Mouse (Mus musculus) hindbrain, embryonic 14.5 days (tissue): Measurements from ENCODE around the gene BC051142. TPM values are rescaled to one million over a fixed set of nuclear protein-coding genes. Genes with fewer than 3 reads are reported as not detected.

Experiments
- ATAC-seq: fragments of 200-750 bp; cut with Nextera tagmentation; 2 replicates; pipeline ENCODE4 v1.8.0; 2017; ENCODE audit warnings: moderate number of reproducible peaks, mild to moderate bottlenecking, moderate TSS enrichment, moderate library complexity; ENCODE audit not compliant: low FRiP score
- DNase-seq: peaks from one replicate; pipeline ENCODE4 v3.0.0-alpha.2; 2015; ENCODE audit warnings: low spot score
- H3K27ac ChIP-seq: fragments of 300-500 bp; sonication (generic); 2 replicates; pipeline ENCODE4 v1.5.1; 2014; ENCODE audit warnings: mild to moderate bottlenecking, moderate library complexity
- H3K27me3 ChIP-seq: fragments of 300-500 bp; sonication (generic); 2 replicates; pipeline ENCODE4 v1.6.1; 2014; ENCODE audit warnings: mild to moderate bottlenecking, low read length, mixed read lengths; ENCODE audit not compliant: control insufficient read depth, insufficient read depth
- H3K36me3 ChIP-seq: fragments of 300-500 bp; sonication (generic); replicated peaks from 2 replicates; pipeline ENCODE4 v1.6.1; 2014; ENCODE audit not compliant: control insufficient read depth, insufficient read depth
- H3K4me1 ChIP-seq: fragments of 300-500 bp; sonication (generic); replicated peaks from 2 replicates; pipeline ENCODE4 v1.6.1; 2014; ENCODE audit warnings: antibody characterized with exemption, low read length, mixed read lengths; ENCODE audit not compliant: control insufficient read depth, insufficient read depth
- H3K4me2 ChIP-seq: fragments of 300-500 bp; sonication (generic); replicated peaks from 2 replicates; pipeline ENCODE4 v1.6.1; 2014; ENCODE audit warnings: mild to moderate bottlenecking, moderate library complexity
- H3K4me3 ChIP-seq: fragments of 300-500 bp; sonication (generic); replicated peaks from 2 replicates; pipeline ENCODE4 v1.5.1; 2014; ENCODE audit warnings: mild to moderate bottlenecking, low read length
- H3K9ac ChIP-seq: fragments of 300-500 bp; sonication (generic); 2 replicates; pipeline ENCODE4 v1.6.1; 2014
- H3K9me3 ChIP-seq: fragments of 300-500 bp; sonication (generic); 2 replicates; pipeline ENCODE4 v1.6.1; 2016; ENCODE audit warnings: low read length; ENCODE audit not compliant: control insufficient read depth
- WGBS: fragments of 180-500 bp; shearing (Covaris S2); extraction: QIAGEN DNeasy Blood & Tissue Kit; methylation state at CpG from one replicate; pipeline ENCODE4 v1.1.7; 2014; 5-methylcytosine and 5-hydroxymethylcytosine counted together
- polyA plus RNA-seq: library from polyadenylated mRNA; unstranded; fragments of >200 nt; fragmentation: Nextera tagmentation; extraction: Ambion mirVana; gene quantifications from 2 replicates; pipeline ENCODE4 v1.2.1, GENCODE M21; 2014

Gene BC051142
- 4.2 and 5.6 TPM in 2 replicates for polyA plus RNA-seq

DNA sequence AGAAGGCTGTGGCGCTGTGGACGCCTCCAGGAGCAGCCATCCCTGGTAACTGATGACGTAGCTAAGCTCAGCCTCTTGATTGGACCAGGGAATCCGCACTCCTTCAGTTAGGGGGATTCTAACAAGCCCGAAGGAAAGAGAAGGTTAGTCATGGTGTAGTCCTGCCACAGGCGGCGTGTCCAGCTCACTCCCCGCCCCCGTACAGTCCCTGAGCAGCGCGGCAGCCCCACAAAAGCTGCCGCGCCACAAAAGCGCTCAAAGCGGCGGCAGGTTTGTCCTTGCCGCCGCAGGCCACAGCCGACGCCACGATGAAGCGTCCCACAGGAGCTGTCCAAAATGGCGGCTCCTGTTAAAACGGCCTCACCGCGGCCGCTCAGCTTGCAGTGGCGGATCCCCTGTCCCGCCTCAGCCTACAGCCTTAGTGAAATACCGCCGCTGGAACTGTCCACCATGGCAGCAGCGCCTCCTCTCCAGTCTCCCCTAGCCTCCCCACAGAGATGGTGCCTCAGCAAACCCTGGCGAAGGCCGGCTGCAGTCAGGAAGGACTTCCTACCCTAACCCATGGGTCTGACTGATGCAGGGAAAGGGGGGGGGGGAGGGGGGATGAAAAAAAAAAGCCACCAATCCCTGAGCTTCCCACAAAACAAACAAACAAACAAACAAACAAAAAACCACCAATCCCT is at the start of gene BC051142:
BC051142 (plus strand) TSS at position 110 of the 683 bp plus-strand sequence.
- Histone ChIP-seq H3K4me2 (peak within 1 kb of the TSS; percentile 55), H3K9ac (peak within 1 kb of the TSS; percentile 87), H3K9me3 (no peaks in the 10 kb centered on the region), H3K36me3 (no peaks in the 10 kb centered on the region), H3K4me1 (peaks cover 4% of the 10 kb centered on the region; the same call in 1 of the 2 replicates), H3K4me3 (peak within 1 kb of the TSS; percentile 62), H3K27ac (peak within 1 kb of the TSS; percentile 100), H3K27me3 (no peaks in the 10 kb centered on the region)
- WGBS: 10% methylated on average over 34 of the region's 34 CpGs
- ATAC-seq (peak; percentile 97), DNase-seq (peak; percentile 88)

DNA sequence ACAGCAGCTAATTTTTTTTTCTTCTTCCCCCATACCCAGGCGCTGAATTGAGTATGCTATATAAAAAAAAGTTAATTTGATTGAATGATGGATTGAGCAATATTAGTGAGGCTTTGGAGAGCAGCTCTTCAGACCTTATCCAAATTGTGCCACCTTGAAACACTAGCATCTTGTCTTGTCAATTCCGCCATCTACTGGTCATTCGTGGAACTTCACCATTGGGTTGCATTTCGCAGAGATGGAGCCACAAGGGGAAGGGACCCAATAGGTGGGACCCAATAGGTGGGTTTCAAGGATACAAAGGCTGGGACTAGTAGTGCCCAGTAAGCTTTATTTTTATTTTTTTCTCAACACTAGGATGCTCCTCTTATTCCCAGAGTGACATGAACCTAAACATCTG is 49.2 kb upstream of the BC051142 start:
- no peaks in the 10 kb centered on the region for H3K4me1 ChIP-seq
- no peak overlapping the region for H3K4me2 ChIP-seq
- ATAC-seq: no peak
- H3K36me3 ChIP-seq: no peaks in the 10 kb centered on the region
- no peak overlapping the region for H3K9ac ChIP-seq
- DNase-seq: peak; percentile 94
- H3K4me3 ChIP-seq: no peak overlapping the region
- H3K27me3 ChIP-seq: no peaks in the 10 kb centered on the region
- no peak overlapping the region for H3K27ac ChIP-seq
- no peaks in the 10 kb centered on the region for H3K9me3 ChIP-seq
- WGBS: 3% methylated on average over 4 of the region's 4 CpGs

DNA sequence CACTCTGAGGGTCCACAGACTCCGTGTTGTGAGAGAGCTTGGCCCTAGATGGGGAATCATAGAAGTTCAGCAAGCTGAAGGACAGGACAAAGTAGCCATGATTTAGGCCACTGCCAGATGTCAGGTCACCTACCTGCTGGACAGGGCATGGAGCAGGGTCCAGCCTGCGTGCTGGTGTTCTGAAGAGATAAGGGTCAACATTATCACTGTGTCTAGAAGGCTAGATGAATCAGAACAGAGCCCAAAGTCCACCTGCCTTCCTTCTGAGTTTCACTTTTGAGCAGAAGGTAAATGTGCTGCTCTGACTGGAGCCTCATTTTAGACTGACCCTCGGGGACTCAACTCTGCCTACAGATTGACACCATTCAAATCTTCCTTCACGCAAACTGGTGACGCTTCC is 44.1 kb upstream of the BC051142 start, which contains the start of gene Btnl2:
Btnl2 (plus strand) TSS at position 284 of the 400 bp plus-strand sequence.
- DNase-seq (no peak), ATAC-seq (no peak)
- 86% methylated on average over 5 of the region's 5 CpGs for WGBS
- no peak within 1 kb of the TSS for H3K4me2 ChIP-seq
- no peaks in the 10 kb centered on the region for H3K27me3 ChIP-seq
- no peak within 1 kb of the TSS for H3K27ac ChIP-seq
- H3K9me3 ChIP-seq: no peaks in the 10 kb centered on the region
- no peaks in the 10 kb centered on the region for H3K4me1 ChIP-seq
- H3K36me3 ChIP-seq: no peaks in the 10 kb centered on the region
- no peak within 1 kb of the TSS for H3K4me3 ChIP-seq
- no peak within 1 kb of the TSS for H3K9ac ChIP-seq

DNA sequence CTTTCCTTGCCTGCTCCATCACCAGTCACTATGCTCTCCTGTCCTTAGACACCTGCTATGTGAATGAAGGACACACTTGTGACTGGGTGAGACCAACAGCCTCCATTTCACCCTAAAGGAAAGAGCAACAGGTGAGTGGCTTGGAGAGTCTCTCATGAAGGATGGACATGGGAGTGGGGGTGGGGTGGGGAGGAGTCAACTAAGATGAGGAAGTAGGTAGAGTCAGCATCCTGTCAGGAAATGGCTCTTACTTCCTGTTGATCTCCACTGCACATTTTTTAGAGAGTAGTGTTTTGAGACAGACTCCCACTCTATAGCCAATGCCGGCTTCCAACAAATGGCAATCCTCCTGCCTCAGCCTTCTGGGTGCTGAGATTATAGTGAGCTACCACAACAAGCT is 43.7 kb upstream of the BC051142 start:
- Histone ChIP-seq H3K4me1 (no peaks in the 10 kb centered on the region), H3K4me3 (no peak overlapping the region), H3K27me3 (no peaks in the 10 kb centered on the region), H3K36me3 (no peaks in the 10 kb centered on the region), H3K4me2 (no peak overlapping the region), H3K27ac (no peak overlapping the region), H3K9me3 (no peaks in the 10 kb centered on the region), H3K9ac (no peak overlapping the region)
- 96% methylated on average over 1 of the region's 1 CpGs for WGBS
- DNase-seq: no peak
- ATAC-seq: no peak

DNA sequence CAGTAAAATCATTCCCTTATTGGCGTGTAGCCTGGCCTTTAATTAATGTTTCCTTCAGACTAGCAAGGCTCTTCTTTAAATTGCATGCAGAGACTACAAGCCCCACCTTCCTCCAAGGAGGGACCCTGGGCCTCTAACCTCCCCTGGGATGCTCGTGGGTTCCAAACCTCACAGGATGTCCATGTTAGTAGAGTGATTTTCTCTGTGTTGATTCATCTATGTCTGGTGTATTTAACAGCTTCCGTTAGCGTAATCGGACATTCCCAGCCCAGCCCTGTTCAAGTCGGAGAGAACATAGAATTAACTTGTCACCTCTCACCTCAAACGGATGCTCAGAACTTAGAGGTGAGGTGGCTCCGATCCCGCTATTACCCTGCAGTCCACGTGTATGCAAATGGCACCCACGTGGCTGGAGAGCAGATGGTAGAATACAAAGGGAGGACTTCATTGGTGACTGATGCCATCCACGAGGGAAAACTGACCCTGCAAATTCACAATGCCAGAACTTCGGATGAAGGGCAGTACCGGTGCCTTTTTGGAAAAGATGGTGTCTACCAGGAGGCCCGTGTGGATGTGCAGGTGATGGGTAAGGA is 35.6 kb upstream of the BC051142 start:
- 86% methylated on average over 15 of the region's 15 CpGs for WGBS
- ATAC-seq (no peak), DNase-seq (no peak)
- Histone ChIP-seq H3K9me3 (no peaks in the 10 kb centered on the region), H3K9ac (no peak overlapping the region), H3K4me3 (no peak overlapping the region), H3K4me1 (no peaks in the 10 kb centered on the region), H3K27me3 (no peaks in the 10 kb centered on the region), H3K36me3 (no peaks in the 10 kb centered on the region), H3K27ac (no peak overlapping the region), H3K4me2 (no peak overlapping the region)

DNA sequence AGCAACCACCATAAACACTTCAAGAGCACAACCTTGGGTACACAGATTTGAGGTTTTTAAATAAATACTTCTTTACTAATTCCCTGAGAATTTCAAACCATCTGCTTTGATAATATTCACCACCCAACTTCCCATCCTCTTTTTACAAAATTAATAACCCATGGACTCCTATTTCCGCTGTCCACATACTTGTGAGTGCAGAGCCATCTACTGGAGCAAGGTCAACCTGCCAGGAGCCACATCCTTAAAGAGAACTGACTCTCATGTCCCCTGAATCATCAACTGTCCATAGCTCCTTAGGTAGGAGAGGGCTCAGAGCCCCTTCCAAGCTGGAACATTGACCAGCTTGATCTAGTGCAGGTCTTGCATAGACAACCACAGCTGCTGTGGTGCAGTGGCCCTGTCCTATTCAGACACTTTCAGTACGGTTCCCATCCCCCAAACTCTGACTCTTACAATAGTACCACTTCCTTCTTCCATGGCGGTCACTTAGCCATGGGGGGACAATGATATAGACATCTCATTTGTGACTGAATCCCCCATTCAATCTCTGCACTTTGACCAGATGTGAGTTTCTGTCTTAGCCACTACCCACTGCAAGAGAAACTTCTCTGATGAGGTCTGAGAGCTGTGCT is 34.8 kb upstream of the BC051142 start:
- Histone ChIP-seq H3K4me1 (no peaks in the 10 kb centered on the region), H3K27ac (no peak overlapping the region), H3K9ac (no peak overlapping the region), H3K9me3 (no peaks in the 10 kb centered on the region), H3K36me3 (no peaks in the 10 kb centered on the region), H3K4me2 (no peak overlapping the region), H3K4me3 (no peak overlapping the region), H3K27me3 (no peaks in the 10 kb centered on the region)
- DNase-seq: no peak
- ATAC-seq: no peak
- WGBS: 82% methylated on average over 3 of the region's 3 CpGs

DNA sequence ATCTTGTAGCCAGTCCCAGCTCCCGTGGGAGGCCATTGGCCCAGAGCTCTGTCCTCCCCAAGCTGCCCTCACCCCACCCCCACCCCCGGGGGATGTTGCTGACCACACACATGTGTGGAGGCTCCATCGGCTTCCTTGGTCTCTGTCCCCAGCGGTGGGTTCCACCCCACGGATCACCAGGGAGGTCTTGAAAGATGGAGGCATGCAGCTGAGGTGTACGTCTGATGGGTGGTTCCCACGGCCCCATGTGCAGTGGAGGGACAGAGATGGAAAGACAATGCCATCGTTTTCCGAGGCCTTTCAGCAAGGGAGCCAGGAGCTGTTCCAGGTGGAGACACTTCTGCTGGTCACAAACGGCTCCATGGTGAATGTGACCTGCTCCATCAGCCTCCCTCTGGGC is 33.6 kb upstream of the BC051142 start:
- ATAC-seq (no peak), DNase-seq (no peak)
- H3K9me3 ChIP-seq: no peaks in the 10 kb centered on the region
- no peak overlapping the region for H3K4me3 ChIP-seq
- no peaks in the 10 kb centered on the region for H3K36me3 ChIP-seq
- no peaks in the 10 kb centered on the region for H3K27me3 ChIP-seq
- no peaks in the 10 kb centered on the region for H3K4me1 ChIP-seq
- no peak overlapping the region for H3K9ac ChIP-seq
- no peak overlapping the region for H3K4me2 ChIP-seq
- WGBS: 75% methylated on average over 10 of the region's 10 CpGs
- no peak overlapping the region for H3K27ac ChIP-seq

DNA sequence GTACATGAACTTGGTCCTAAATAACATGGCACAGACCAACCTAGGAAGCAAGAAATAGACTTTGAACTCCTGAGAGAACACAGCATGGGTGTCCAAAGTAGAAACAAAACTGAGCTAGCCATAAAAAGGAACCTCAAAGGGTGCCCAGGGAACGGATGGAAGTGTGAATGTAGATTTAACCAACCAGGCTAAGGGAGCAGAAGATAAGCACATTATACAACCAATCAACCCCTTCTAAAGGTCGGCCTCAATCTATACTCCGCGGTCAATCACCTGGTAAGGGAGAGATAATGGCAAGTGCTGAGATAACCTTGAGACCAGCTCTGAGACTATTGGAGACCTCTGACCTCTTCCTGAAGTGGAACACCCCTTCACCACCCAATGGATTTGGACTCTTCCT is 28.1 kb upstream of the BC051142 start:
- 90% methylated on average over 4 of the region's 4 CpGs for WGBS
- DNase-seq: no peak
- no peak overlapping the region for H3K4me3 ChIP-seq

DNA sequence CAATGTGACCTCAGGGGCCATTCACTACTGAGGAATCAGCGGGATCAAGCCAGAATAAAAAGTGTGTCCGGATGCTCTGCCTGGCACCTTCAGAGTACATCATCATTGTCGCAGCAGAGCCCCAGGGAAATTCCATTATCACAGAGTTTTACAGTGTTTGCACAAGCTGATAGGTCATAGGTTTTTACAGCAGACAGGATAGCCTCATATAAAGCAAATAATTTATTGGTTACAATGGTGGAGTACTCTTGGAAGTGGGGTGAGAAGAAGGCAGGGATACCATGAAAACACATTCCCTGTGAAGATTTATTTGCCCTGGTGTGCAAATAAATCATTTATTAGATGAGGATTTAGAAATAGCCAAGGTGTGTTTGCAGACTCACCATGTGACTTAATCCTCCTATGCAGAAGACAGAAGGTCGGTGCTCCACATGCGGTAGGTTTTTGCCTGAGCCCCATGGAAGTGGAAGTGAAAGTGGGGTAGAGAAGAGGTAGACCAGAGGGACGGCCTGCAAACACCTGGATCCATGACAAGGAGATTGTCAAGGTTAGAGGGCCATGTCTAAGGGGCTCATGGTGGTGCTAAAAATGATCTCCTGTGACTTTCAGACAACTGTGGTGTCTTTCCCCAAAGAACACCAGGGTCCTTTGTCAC is 25.4 kb upstream of the BC051142 start:
- Histone ChIP-seq H3K4me1 (no peaks in the 10 kb centered on the region), H3K36me3 (no peaks in the 10 kb centered on the region), H3K4me3 (no peak overlapping the region), H3K9me3 (no peaks in the 10 kb centered on the region), H3K27me3 (no peaks in the 10 kb centered on the region), H3K9ac (no peak overlapping the region), H3K4me2 (no peak overlapping the region), H3K27ac (no peak overlapping the region)
- DNase-seq (no peak), ATAC-seq (no peak)
- WGBS: 82% methylated on average over 6 of the region's 6 CpGs

More for the DNA sequence above, 28.1 kb upstream of the BC051142 start:
- no peaks in the 10 kb centered on the region for H3K27me3 ChIP-seq
- no peak for ATAC-seq
- H3K36me3 ChIP-seq: no peaks in the 10 kb centered on the region
- H3K9ac ChIP-seq: no peak overlapping the region
- no peak overlapping the region for H3K4me2 ChIP-seq
- H3K27ac ChIP-seq: no peak overlapping the region
- no peaks in the 10 kb centered on the region for H3K4me1 ChIP-seq
- no peaks in the 10 kb centered on the region for H3K9me3 ChIP-seq
